Mouse (Mus musculus): ENCODE data around the gene Tmem135.

Tmem135 gene

GRCm38 (mm10) chr7:89183928-89184327, 220.1 kb downstream of the Tmem135 start:
- no peak for DNase-seq (ENCODE audit: low read depth, low spot score)

DNA sequence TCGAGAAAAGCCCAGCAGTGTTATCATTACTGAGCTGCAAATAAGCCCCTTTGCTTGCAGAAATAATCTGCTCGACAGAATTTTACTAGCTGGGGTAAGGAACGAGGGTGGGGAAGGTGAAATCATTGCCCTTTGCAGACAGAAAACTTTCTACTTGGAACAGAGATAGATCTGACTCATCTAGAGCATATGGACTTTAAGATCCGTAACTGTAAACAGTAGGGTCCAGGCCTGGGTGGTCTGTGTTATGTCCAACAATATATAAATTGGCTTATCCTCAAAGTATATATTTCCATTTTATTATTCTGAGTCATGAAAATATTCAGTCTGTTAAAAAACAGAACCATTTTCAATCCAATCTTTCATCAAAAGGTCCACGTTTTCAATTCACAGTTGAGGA, 221.1 kb downstream of the Tmem135 start:
- no peak for DNase-seq (ENCODE audit: low read depth, low spot score)

DNA sequence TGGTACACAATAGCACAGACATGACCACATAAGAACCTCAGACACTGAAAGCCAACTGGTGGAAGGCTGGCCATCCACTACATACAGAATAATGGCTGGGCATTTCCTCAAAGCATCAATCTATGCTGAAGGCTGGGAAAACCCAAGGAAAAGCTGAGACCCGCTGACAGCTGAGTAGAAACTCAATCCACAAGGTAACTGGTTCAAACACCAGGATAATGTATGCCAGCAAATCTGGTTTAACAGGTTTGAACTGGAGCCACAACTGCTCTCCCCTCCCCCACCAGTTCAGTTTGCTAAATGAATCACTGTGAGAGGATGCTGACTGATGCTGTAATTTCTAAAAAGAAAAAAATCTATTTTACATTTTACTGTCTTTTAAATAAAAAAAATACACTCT, 222.7 kb downstream of the Tmem135 start:
- DNase-seq (ENCODE audit: low read depth, low spot score): no peak

GRCm38 (mm10) chr7:89178601-89179000, 225.4 kb downstream of the Tmem135 start:
- DNase-seq (ENCODE audit: low read depth, low spot score): no peak

- no peak for DNase-seq (ENCODE audit: low read depth, low spot score)
Observed at GRCm38 (mm10) chr7:89177926-89178325, 226.1 kb downstream of the Tmem135 start.

DNA sequence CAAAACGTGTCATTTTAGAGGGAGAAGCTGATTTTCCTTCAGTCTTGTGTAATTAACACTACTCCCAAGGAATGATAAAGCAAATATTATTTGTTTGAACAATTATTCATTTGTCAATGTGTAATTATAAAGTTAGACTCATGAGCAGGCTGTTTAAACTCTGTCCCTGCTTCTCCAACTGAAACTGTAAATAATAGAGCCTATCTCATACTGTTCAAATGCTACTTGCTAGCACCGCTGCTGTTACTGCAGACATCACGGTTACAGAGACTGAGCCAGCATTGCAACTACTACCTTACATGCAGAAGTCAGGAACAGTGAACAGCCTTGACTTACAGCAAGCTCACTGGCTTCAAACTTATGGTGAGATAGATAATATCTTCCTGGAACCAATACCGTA, 229.6 kb downstream of the Tmem135 start:
- DNase-seq (ENCODE audit: low read depth, low spot score): no peak

- no peak for DNase-seq (ENCODE audit: low read depth, low spot score)
Observed at GRCm38 (mm10) chr7:89173018-89173417, 231.0 kb downstream of the Tmem135 start.

DNA sequence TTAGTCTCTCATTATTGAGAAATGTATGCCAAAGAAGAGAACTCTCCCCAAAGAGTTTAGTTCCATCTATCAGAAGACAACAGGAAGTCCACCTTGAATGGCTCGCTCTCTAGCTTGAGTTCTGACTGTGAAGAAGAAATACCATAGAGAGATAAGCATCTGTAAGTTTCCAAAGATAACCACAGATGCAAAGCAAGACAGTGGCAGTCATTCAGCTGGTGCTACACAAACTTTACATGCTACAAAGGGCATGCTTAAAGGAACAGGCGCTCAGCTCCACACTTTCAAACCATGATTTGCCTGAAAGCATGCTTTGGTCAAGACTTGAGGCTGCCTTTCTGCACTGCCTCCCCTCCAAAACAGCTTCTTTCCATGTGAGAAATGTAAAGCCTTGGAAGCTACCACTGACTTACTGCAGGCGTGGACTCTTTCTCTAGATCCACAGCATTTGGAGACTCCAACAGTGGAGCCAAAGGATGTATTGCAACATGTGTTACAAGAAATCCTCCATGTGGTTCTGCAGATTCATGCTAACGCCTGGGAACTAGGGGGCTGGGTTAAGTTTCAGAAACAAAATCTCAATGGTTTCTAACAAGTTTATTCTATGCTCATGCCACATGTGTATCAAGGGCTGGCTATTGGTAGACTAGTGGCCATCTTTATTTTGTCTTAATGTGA, 232.1 kb downstream of the Tmem135 start:
- no peak for DNase-seq (ENCODE audit: low read depth, low spot score)

GRCm38 (mm10) chr7:89168606-89169005, 235.4 kb downstream of the Tmem135 start:
- peak; percentile 85 for DNase-seq (ENCODE audit: low read depth, low spot score)

- DNase-seq (ENCODE audit: low read depth, low spot score): no peak
Observed at GRCm38 (mm10) chr7:89165528-89165927, 238.5 kb downstream of the Tmem135 start.

DNA sequence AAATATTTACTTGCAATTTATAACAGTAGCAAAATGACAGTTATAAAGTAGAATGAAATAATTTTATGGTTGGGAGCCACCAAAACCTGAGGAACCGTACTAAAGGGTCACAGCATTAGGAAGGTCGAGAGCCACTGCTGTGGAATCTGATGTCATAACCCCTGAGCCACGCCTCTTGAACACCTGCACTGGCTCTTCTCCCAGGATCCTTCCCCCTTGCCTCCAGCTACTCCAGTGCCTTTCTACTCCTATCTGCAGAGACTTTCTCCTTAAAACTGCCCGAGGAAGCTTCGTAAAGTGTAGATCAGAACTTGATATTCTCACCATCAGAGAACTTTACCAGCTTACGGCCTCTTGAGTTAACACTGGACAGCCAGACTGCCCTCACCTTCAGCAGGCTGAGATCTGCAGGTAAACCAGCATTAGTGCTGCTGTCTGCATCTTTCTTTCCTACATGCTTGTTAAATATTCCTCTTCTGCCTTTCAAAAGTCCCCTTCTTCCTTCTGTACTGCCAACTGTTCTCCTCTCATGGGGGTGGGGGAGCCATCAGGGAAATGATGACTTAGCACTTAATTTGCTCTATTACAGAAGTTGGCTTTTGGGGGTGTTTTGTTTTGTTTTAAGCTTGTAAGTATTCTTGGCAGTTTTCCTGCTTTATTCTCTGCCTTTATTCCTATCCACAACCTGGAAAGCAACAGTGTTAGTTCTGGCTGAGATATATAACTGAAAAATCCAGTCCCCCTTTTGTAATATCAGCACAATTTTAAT, 242.2 kb downstream of the Tmem135 start:
- DNase-seq (ENCODE audit: low read depth, low spot score): no peak

DNA sequence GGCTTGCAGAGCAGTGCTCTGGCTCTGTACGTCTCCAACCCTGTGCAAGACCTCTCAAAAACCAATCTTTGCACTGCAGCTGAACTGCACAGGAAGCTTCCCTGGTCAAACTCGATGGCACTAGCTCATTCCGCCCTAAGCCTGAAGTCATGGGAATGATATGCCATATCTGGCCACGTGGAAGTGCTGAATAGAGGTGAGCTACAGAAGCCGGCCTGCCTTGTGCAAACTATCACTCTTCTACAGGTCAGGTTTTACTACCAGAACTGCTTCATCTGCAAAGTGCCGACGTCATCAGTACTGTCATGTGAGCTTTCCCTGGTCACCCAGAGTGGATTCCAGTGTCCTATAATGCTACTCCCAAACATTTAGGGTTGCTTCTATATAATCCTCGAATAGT, 246.7 kb downstream of the Tmem135 start:
- DNase-seq (ENCODE audit: low read depth, low spot score): no peak

GRCm38 (mm10) chr7:89156629-89157028, 247.4 kb downstream of the Tmem135 start:
- no peak for DNase-seq (ENCODE audit: low read depth, low spot score)

DNA sequence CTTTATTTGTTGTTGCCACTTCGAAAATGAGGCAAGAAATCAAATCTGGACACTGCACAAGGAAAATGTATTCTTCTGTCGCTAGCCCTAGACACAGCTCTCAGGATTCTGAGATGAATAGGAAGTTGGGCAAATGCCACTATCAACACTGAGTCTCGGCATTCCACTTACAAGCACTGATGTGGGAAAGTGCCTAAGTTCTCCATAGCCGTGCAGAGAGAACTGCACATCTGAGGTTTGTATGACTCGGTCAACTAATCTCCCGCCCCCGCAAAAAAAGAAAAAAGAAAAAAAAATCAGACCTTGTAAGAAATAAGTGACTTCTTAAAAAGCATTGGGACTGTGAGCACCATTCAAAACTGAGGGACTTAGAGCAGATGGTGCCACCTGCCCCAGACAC, 248.3 kb downstream of the Tmem135 start:
- no peak for DNase-seq (ENCODE audit: low read depth, low spot score)

DNA sequence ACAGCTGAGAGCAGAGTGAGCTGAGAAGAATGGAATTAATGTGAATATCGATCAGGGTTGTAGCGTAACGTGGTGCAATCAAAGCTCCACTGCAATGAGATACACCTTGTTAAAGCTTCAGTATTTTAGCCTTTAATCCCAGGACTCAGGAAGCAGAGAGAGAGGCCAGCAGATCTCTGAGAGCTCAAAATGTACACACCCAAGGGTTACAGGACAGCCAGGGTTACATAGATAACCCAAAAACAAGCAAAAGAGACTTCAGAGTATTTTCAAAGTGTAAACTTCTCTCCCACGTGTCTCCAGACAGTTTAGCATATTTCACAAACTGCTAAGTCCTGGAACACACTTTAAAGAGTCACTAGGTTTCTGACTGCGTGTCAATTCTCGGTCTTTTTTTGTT, 248.8 kb downstream of the Tmem135 start:
- DNase-seq (ENCODE audit: low read depth, low spot score): no peak

DNA sequence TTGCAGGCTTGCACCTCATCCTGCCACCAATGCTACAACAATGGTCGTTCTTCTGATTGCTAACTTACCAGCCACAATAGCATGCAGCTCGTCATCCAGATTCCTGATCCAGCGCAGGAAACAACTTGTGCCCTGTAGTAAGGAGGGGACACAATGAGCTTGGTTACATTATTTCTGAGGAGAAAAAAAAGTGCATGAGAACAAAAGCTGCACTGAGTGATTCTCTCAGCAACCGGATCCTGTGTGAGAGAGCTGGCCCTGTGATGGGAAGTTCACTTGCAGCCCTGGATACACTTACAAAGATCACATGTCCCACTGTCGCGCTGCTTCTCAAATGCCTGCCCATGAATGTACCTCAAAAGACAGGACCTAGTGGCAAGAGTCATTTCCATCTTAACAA, 252.7 kb downstream of the Tmem135 start:
- DNase-seq (ENCODE audit: low read depth, low spot score): peak; percentile 18

DNA sequence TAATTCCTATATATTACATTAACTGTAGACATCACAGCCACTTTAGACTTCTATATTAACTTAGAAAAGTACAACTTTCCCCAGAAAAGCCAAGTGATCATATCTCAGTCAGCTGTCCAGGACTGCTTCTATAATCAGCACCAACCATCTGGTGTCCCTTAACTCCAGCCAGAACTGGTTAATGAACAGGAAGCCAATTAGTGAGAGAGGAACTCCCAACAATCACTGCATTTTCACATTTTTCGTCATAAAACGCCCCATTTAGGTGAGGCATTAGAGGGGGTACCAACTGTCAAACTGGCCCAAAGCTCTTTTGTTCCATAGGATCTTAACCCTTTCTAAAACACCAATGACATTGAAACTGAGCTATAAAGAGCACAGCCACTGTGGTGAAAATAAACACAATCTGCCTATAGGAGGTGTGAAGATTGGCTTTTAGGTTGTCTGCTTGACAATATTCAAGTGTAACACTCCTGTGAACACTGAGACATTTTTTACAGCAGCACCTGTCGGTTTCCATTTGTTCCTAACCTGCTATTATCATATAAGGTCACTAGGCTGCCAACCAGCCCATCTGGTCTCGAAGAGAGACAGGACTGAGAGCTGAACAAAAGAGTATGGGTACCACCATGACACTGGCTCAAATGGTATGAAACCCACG, 263.3 kb downstream of the Tmem135 start:
- DNase-seq (ENCODE audit: low read depth, low spot score): no peak

GRCm38 (mm10) chr7:89134884-89135511, 269.0 kb downstream of the Tmem135 start:
- no peak for DNase-seq (ENCODE audit: low read depth, low spot score)

DNA sequence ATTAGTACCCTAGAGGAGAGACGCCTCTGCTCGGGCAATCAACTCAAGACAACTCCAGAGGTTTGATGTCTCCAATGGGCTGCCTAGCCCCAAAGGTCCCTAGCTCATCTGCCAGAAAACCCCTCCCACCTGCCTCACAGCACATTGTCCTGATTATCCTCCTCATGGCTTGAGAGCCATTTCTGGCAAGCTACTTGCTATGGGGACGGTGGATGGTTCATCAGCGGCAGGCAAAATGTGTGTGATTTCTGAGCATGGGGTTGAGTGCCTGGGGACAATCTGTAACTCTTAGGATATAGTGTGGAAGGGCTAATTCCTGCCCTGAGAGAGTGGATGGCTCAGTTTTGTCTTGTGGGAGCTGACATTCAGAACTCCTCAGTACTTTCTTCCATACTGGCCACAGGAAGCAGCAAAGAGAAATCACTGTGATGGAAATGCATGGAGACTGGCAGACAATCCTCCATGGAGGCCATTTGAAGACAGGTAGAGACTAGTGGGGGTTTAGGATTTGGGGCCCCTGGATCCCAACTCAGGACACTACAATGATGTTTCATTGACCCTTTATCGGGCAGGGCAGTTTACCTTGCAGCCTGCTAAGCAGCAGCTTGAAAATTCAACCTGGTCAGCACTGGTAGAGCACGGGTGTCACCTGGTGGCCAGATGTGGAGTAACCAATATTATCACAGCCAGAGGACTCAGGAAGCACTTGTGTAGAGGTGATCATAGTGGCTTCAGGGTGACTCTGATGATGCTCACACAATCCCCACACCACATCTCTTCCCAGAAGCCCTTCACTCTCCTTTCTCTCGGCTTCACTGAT, 277.7 kb downstream of the Tmem135 start:
- DNase-seq (ENCODE audit: low read depth, low spot score): peak; percentile 71

DNA sequence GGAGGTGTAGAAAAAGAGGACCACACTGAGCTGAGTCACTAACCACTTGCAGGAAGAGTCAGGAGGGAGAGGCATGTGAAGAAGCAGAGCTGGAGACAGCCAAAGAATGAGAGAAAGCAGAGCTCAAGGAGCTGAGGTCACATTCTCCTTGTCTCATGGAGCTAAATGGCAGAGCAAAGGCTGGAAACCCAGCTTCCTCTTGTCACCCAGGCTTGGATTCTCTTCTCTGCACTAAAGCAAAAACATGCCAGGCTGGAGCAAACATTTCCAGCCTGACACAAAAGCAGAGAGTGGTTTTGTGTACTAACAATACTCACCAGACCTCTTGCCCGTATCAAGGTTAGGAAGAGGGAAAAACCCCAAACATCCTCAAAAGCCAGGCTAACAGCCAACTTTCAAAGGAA, 287.8 kb downstream of the Tmem135 start:
- DNase-seq (ENCODE audit: low read depth, low spot score): no peak

- no peak for DNase-seq (ENCODE audit: low read depth, low spot score)
Observed at GRCm38 (mm10) chr7:89115633-89116032, 288.4 kb downstream of the Tmem135 start.
